8 mouse cellular contexts compared by ENCODE assay signal in the genomic region with DNA sequence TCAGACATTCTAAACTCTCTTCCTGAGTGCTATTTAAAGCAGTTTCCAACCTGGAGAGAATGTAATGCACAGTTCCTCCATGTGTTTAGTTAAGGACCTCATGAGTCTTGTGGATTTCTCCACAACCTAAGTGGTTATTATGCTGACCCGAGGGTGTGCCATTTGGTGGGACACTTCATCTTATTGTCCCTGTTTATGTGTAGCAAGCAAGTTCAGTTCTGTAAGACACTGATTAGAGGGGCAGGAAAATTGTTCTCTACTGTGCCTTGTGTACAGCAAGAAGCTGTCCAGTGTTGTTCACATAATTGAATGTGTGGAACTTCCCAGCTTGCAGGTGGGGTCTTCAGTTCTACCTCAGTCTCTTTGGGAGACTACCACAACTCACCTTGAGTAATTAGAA. TPM values are rescaled to one million over a fixed set of nuclear protein-coding genes. Genes with fewer than 3 reads are reported as not detected.
DNase-seq lines count a peak whose midpoint lies in the region; ATAC-seq and TF ChIP-seq lines count a peak whose summit lies in the region.

No protein-coding gene starts in this region.

- intact Hi-C loops in left cerebral cortex, postnatal 25 days (cut with DNase I), result no loop called here

- TF ChIP-seq CTCF in kidney, adult 2 months (conservative IDR thresholded peaks at IDR 0.05; ENCODE audit: insufficient read depth, insufficient read length, low read depth, low read length), result no peak
- no peak for TF ChIP-seq CTCF in embryonic fibroblast, embryonic 13.5 days (IDR thresholded peaks at IDR 0.05; ENCODE audit: borderline replicate concordance, insufficient read depth, low read length)

- peaks cover 1% of the 10 kb centered on the region; the same call in 1 of the 2 replicates for H3K27me3 ChIP-seq in kidney, adult 2 months (replicated peaks; ENCODE audit: control insufficient read depth, insufficient read depth, low read length)
- no peaks in the 10 kb centered on the region for H3K27me3 ChIP-seq in limb, embryonic 14.5 days (ENCODE audit: control insufficient read depth, insufficient read depth, low read length)

- H3K9me3 ChIP-seq in limb, embryonic 14.5 days (ENCODE audit: control insufficient read depth, low read length), result no peaks in the 10 kb centered on the region

- peak overlapping the region; percentile 31 for H3K4me2 ChIP-seq in limb, embryonic 14.5 days (replicated peaks; ENCODE audit: low read depth, low read length, severe bottlenecking)

- no peak for DNase-seq in kidney, adult 2 months
- no peak for DNase-seq in kidney, postnatal 10 days
- peak; percentile 16 for DNase-seq in embryo, embryonic 10 days (ENCODE audit: low spot score)
- DNase-seq in limb, embryonic 14.5 days (ENCODE audit: low spot score), result no peak
- DNase-seq in cerebellum, postnatal 10 days, result no peak
- no peak for DNase-seq in left cerebral cortex, postnatal 25 days (ENCODE audit: low spot score in 2 of 2)
- no peak for DNase-seq in cerebellum, adult 18-20 months

- peak overlapping the region; percentile 17; the same call in 1 of the 2 replicates for H3K9ac ChIP-seq in limb, embryonic 14.5 days (ENCODE audit: low read depth, low read length, severe bottlenecking)

- no peak overlapping the region for H3K4me3 ChIP-seq in kidney, adult 2 months (ENCODE audit: insufficient read depth, low read depth, low read length)
- H3K4me3 ChIP-seq in embryonic fibroblast, embryonic 13.5 days (ENCODE audit: insufficient read depth, low read length), result peak overlapping the region; percentile 17; the same call in 1 of the 2 replicates
- H3K4me3 ChIP-seq in limb, embryonic 14.5 days (replicated peaks; ENCODE audit: low read length), result peak overlapping the region; percentile 17; the same call in 1 of the 2 replicates

- no peak for TF ChIP-seq POLR2A in kidney, adult 2 months (IDR thresholded peaks at IDR 0.05; ENCODE audit: low read depth, low read length)
- peak; percentile 48 for TF ChIP-seq POLR2A in embryonic fibroblast, embryonic 13.5 days (IDR thresholded peaks at IDR 0.05; ENCODE audit: low read depth, low read length)
- TF ChIP-seq POLR2A in limb, embryonic 14.5 days (IDR thresholded peaks at IDR 0.05; ENCODE audit: borderline replicate concordance, extremely low read depth, insufficient read depth, insufficient read length), result no peak

- H3K36me3 ChIP-seq in kidney, adult 2 months (ENCODE audit: control insufficient read depth, insufficient read depth, low read length), result no peaks in the 10 kb centered on the region
- H3K36me3 ChIP-seq in limb, embryonic 14.5 days (ENCODE audit: control insufficient read depth, insufficient read depth, low read length), result no peaks in the 10 kb centered on the region

- 0 out of 2 replicates have a peak, but pooled peaks have one; percentile 2 for ATAC-seq in limb, embryonic 14.5 days (ENCODE audit: low FRiP score, low read depth)

- H3K27ac ChIP-seq in kidney, adult 2 months (ENCODE audit: insufficient read depth, low read depth, low read length), result peak overlapping the region; percentile 55
- H3K27ac ChIP-seq in embryonic fibroblast, embryonic 13.5 days (ENCODE audit: insufficient read depth, low read length), result peak overlapping the region; percentile 100
- peak overlapping the region; percentile 92 for H3K27ac ChIP-seq in limb, embryonic 14.5 days (replicated peaks; ENCODE audit: low read depth, low read length)

- WGBS in kidney, adult 2 months, result 32% methylated on average over 1 of the region's 1 CpGs
- 9% methylated on average over 1 of the region's 1 CpGs for WGBS in limb, embryonic 14.5 days

- H3K4me1 ChIP-seq in kidney, adult 2 months (ENCODE audit: control insufficient read depth, insufficient read depth, low read length), result no peaks in the 10 kb centered on the region
- peaks cover 15% of the 10 kb centered on the region for H3K4me1 ChIP-seq in embryonic fibroblast, embryonic 13.5 days (ENCODE audit: control insufficient read depth, insufficient read depth, low read length)
- peaks cover 46% of the 10 kb centered on the region for H3K4me1 ChIP-seq in limb, embryonic 14.5 days (ENCODE audit: control insufficient read depth, insufficient read depth, low read length)

RNA-seq across cellular contexts. Expression of gene Col1a2, which starts 15.6 kb away (rescaled TPM):
- 67.1 and 67.9 TPM in 2 replicates for polyA plus RNA-seq in kidney, adult 2 months (2012; rRNA removed)
- 3,465 and 4,838 TPM in 2 replicates for polyA plus RNA-seq in embryonic fibroblast, embryonic 13.5 days (2011; ENCODE audit: insufficient read length, low read depth, missing spikeins)
- polyA plus RNA-seq in limb, embryonic 14.5 days (2012; rRNA removed), result 1,303 and 1,310 TPM in 2 replicates
- 1,790 and 1,964 TPM in 2 replicates for polyA plus RNA-seq in limb, embryonic 14.5 days (2014; fragmentation: Nextera tagmentation; extraction: Ambion mirVana)
- 10 to 100 TPM; 26.8 to 32.8 TPM for total RNA-seq in left cerebral cortex, postnatal 25 days (2021)

Comparison
In these comparisons a context has a peak if more than half of its experiments do, and no peak if none do; other contexts are left out.
1. RNA of gene Col1a2, which starts 15.6 kb away (polyA plus RNA-seq): 3,465 to 4,838 TPM in embryonic fibroblast, embryonic 13.5 days and 1,303 to 1,964 TPM in limb, embryonic 14.5 days; 67.1 to 67.9 TPM in kidney, adult 2 months; every median in the first group is over 10 times any median in the second.
2. Peak in every context shown above with its lines, with median percentiles within 50 percentile points of each other: H3K27ac ChIP-seq.